Mouse (Mus musculus): ENCODE data around the gene Gm49339.

- no peak for TF ChIP-seq CTCF (IDR thresholded peaks at IDR 0.05; ENCODE audit: low read depth, low read length)
- TF ChIP-seq POLR2AphosphoS5 (IDR thresholded peaks at IDR 0.05; ENCODE audit: insufficient replicate concordance, low read depth, low read length) = no peak
Measured at GRCm38 (mm10) chr10:51521453-51521852, 41.0 kb downstream of the Gm49339 start.
